Mouse (Mus musculus): Measurements from ENCODE around the gene Fn1.

Fn1 gene

DNA sequence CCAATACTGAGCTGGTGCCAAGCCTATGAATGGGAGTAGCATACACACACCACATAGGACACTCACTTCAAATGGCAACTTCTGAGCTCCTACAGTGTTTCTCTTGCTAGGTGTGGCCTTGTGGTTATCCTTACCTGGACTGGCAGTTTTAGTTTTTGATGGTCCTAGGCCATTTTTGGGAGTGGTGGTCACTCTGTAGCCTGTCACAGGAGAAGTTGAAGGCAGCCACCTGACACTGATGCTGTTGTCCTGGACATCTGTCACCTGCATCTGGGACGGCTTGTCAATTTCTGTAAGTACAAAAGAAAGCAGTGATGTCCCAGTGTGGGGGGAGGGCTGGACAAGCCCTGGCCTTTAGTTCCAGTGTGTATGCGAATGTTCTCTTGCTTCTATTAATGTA is 47.2 kb downstream of the Fn1 start:
- DNase-seq (ENCODE audit: low spot score), result no peak

DNA sequence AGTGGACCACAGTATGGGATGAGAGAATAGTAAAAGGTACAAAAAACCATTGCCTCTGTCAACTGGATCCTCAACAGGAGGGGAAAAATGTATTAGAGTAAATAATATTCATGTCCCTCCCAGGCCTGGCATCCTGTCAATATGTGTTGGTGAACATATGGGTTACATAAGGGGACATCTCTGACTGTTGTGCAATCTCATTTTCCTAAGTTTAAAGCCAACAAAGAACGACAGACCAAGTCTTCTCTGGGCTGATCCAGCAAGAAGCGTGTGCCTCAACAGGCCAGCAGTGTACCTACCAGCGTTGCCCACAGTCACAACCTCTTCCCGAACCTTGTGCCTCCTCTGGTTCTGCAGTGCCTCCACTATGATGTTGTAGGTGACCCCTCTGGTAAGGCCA is 57.6 kb downstream of the Fn1 start:
- DNase-seq (ENCODE audit: low spot score), result no peak

DNA sequence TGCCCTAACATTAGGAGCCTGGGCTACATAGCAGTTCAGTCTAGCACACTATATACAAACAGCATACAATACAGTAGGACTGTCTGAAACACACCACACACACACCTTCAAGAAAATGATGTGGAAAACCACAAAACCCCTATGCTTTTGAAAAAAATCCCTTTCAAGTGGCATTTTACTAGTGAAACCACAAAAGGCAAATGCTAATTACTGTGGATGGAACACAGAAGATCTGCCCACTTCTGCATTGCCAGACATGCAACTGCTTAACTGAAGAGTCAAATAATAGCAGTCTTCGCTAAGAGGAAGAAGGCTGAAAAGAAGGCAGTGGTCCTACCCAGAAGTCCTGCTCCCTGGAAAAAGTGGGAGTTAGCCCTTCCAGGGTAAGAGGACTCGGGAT is 58.7 kb downstream of the Fn1 start:
- no peak for DNase-seq (ENCODE audit: low spot score)

DNA sequence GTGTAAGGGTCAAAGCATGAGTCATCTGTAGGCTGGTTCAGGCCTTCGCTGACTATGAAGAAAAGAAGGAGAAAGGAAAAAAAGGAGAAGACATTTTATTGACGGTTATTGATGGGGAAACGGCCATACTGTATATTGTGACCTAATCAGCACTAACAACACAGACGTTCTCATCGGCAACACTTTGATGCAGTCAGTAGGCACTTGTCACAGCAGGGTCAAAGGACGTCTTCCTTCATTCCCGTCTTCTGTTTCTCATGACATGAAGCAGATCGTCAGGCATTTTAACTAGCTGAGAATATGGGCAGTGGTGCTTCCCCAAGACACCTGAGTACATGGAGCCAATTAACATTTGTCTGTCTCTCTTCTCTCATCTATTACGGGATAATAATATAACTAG is 59.8 kb downstream of the Fn1 start:
- DNase-seq (ENCODE audit: low spot score), result no peak

DNA sequence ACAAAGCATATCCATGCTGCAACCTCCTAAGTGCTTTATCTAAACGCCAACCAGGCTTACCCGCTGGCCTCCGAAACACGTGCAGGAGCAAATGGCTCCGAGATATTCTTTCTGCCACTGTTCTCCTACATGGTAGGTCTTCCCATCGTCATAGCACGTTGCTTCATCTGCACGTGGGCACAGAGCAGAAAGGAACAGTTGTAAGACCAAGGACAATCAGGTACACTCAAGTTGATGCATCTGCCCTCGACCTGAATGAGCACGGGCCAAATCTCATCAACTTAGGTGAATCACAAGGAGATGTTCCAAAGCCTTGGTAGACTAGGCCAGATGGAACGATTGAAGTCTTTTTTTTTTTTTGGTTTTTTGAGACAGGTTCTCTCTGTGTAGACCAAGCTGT is 63.0 kb downstream of the Fn1 start:
- DNase-seq (ENCODE audit: low spot score), result no peak

DNA sequence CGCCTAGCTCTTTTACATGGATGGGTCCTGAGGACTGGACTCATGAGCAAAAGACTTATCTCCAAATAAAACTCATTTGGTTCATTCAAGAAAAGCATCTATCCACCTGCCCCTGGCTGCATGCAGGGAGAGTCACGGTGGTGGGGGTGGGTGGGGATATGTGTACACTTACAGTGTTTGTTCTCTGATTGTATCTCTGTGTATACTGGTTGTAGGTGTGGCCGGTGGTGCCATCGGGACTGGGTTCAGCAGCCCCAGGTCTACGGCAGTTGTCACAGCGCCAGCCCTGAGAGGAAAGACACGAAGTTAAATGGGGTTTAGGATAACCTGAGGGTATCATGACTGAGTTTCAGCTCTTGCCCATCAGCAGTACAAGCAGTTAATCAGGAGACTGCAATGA is 66.3 kb downstream of the Fn1 start:
- DNase-seq (ENCODE audit: low spot score), result no peak

DNA sequence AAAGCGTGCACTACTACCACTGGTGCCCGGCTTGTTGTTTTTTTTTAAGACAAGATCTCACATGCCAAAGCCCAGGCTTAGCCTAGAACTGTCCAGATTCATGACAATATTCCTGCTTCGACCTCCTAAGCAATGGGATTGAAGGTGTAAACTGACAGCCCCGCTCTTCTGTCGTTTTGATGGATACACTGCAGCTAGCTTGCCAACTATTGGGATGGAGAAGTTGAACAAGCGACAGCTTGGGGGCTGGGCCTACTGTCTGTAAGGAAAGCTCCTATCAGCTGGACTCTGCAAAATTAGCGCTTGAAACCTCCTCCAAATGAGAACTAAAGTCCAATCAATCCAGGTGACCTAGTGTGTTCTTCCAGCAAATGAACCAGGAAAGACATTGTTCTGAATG is 69.1 kb downstream of the Fn1 start:
- DNase-seq (ENCODE audit: low spot score), result no peak

DNA sequence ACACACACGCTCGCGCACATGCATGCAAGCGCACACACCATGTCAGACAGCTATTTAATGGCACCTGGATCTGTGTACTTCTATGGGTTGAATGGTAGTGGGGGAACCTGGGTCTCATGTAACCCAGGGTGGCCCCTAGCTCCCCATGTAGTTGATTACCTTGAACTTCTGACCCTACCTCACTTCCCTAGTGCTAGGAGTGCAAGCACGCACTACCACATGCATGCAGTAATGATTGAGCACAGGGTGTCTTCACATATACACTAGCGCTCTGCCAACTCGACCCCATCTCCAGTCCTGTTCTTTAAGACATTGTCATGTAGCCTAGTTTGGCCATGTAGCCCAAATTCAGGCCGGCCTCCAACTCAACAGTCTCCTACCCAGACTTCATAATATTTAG is 69.7 kb downstream of the Fn1 start:
- no peak for DNase-seq (ENCODE audit: low spot score)

DNA sequence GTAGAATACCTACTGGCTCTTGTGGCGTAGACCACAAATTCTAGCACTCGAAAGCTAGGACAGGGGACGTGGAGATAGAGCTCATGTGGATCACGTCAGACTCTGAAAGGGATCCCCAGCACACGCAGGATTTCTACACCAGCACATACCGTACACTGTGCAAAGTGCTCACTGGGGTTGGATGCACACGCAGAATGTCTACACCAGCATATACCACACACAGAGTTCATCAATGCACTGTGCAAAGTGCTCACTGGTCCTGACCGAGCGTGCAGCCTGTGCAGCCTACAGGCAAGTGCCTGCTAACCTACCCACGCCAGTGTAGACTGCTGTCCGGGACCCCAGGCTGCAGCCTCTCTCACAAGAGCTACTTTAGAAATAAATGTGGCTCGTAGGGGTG is 72.6 kb downstream of the Fn1 start:
- DNase-seq (ENCODE audit: low spot score), result no peak

DNA sequence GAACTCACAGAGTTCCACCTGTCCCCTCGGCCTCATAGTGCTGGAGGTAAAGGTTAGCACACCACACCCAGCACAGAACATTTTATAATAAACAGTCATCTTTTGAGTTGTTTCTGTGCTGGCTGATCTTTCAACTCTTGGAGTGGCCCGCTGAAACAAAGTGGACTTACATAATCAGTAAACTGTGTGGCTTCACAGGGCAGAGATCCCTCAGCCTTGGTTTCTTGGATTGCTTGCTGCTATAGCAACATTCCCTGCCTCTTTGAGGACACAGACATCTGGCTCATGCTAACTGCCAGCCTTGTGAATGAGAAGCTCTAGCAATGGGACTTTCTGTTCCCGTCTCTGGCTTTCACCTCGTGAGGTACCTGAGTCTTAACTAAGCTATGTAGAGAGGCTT is 73.5 kb downstream of the Fn1 start:
- no peak for DNase-seq (ENCODE audit: low spot score)

DNA sequence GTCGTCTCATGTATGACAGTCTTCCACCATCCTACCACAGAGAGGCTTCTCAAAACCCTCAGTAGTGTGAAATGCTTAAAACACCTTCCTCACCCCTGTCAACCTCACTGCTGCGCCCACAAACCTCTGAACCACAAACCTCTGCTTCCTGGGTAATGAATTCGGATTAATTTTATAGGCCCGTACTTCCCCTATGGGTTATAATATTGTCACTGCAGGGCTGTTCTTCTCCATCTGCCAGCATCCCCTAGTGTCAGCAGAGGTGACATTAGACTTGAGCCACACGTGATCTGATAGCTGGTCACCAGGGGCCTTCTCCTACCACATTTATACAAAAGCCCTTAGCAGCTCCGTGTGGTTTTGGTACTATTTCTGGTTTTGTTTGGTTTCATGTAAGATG is 76.2 kb downstream of the Fn1 start:
- no peak for DNase-seq (ENCODE audit: low spot score)

DNA sequence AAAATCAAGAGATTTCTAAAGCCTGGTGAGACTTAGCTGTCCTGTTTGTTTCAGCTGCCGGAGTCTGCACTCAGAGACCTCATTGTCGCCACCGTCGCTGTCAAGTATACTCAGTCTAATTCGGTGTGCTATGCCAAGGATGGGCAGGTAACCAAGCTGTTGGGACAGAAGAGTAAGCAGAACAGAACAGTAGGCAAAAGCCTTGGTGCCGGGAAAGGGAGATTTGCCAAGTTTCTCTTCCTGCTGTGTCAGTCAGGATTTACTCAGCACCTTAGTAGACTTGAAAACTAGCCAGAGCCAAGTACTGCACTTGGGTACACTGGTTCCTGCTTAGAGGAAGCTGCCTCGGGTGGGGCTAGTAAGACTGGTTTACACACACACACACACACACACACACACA is 77.0 kb downstream of the Fn1 start:
- no peak for DNase-seq (ENCODE audit: low spot score)

DNA sequence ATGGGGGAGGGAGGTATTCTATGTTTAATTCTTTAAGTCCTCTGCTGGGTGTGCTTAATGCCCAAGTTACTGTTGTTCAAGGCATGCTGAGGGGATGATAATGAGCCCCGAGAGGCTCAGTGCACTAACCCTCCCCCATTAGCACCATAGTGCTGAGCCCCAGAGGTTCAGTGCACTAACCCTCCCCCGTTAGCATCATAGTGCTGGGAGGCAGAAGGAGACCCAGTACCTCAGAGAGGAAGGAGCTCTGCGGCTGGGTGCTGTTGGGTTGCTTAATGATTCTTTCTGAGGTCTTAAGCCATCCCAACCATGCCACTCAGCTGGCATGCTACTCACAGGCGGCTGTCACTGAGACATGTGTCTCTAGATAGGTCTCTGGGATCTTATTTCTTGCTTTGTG is 82.9 kb downstream of the Fn1 start:
- DNase-seq (ENCODE audit: low spot score), result no peak

DNA sequence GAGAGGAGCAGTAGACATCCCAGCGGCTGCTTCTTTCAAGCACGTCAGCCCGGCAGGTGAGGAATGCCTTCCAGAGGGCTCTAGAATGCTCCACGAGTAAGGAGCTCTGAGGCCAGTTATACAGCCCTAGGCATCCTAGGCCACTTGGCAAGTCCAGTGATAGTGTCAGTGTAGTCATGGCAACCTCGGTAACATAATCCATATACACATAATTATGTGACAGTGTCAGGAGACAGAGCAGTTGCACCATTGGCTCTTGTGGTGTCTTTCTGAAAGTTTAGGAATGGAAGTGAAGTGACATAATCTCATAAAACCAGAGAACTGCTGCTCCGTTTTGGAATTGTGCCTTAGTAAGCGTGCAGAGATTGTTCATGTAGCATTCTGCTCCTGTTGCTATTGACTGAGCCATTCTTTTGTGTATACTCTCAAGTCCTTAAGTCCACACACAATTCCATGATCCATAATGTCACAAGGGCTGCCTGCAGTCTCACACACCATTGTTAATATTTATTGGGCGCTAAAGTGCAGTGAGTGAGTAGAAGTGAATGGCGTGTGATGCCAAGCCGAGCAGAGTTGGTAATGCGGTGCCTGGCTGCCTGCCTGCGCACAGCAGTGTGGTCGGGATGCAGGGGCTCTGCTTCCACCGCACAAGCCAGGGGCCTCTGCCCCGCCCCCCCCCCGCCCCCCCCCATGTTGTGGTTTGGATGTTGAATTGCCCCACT is 85.0 kb downstream of the Fn1 start:
- no peak for DNase-seq (ENCODE audit: low spot score)

DNA sequence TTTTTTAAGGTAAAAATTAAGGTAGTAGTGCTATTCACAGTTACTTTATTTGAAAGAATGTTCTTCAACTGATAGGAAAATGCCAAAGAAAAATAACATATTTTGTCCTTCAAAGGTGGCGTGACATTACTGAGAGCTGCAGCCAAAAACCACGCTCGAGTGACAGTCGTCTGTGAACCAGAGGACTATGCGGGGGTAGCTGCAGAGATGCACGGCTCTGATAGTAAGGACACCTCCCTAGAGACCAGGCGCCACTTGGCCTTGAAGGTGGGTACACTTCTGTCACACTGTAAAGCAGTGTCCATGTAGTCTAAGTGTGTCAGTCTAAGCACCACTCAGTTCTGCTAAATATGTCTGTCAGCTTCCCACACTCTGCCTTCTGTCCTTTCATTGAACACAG is 88.7 kb downstream of the Fn1 start:
- no peak for DNase-seq (ENCODE audit: low spot score)

DNA sequence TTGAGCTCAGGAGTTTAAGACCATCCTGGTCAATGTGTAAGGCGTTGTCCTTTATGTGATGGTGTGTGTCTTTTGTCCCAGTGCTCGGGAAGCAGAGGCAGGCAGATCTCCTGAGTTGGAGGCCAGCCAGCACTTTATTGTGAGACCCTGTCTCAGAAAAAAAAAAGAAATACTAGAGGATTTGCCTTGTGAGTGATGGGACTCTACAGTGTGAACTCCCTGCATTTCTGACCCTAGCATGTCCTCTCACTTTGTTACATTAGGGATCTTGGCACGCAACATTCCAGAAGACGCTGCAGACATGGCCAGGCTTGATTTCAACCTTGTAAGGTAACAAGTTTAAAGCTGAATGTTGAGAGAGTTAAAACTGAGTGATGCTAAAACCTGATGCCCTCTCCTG is 92.4 kb downstream of the Fn1 start:
- DNase-seq (ENCODE audit: low spot score), result no peak

DNA sequence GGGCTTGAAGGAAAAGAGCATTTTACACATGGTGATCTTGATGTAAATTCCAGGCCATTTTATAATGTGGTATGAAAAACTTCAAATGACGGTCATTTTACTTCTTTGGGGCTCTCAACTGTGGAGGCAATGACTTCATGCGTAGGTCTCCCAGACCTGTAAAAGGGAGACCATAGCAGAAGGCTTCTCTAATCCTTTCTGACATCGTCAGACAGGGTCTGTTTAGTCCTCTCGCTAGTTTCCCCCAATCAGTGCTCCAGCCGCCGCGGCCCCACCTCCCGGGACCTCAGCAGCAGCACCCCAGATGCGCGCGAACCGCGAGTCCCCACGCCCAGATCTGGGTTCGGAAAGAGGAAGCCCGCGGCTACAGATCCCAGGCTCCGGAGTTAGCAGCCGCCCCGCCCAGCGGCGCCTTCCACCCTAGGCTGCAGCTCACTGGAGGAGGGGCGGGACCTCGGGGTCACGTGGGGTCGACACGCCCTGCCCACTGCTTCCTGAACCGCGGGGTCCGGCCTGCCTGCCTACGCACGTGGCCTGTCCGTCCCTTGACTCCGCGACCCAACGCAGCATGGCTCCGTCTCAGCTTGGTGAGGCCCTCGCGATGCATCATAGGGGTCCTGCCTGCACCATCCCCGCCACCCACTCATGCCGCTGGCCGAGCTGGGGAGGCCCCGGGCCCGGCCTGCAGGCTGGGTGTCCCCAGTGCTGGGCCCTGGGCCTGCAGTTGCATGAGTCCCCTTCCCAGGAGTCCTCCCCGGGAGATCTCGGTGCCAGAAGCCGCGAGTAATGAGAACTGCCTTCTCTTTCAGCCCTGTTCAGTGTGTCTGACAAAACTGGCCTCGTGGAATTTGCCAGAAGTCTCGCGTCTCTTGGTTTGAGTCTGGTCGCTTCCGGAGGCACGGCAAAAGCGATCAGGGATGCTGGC is 96.0 kb downstream of the Fn1 start, which contains the start of gene Atic:
TSS of gene Atic (plus strand) at position 463 of the 925 bp plus-strand sequence.
- peak; percentile 50 for DNase-seq (ENCODE audit: low spot score)

DNA sequence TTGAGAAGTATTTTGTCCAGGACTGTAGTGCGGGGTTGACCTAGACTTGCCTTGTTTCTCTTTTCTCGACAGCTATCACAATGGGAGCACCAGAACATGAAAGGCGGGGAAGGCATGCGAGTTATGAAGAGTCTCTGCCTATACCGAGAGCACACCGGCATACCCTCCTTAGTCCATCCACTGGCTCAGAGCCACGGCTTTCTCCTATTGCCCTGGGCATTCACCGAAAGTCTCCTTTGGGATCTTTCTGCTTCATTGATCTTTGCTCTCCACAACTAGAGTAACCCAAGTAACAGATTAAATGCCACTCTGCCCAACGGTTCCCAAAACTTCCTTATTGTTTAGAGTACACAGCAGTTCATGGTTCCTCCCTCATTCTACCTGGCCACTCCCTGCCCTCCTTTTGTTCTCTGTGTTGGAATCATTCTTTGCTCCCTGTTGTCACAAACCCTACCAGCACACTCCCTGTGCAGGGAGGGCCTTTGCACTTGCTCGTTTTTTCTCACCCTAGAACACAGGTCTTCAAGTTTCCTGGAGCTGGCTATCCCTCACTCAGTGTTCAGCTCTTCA is 102.3 kb downstream of the Fn1 start:
- no peak for DNase-seq (ENCODE audit: low spot score)

DNA sequence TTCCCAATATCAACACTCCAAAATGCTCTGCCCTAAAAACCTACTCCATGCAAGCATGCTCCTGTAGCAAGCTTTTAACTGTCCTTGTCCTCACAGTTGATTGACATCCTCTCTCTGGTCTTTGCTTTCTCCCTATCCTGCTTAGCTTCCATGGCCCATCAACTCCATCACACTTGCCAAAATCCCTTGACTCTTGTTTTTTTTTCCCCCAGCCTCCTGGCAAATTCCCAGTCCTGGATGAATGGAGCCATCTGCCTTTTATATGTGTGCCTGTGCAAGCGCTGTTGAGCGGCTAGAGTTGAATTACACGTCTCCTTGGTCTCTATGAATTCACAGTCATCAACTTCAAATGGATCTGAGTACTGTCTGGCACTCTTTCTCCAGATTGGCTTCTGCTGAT is 112.6 kb downstream of the Fn1 start:
- no peak for DNase-seq (ENCODE audit: low spot score)

DNA sequence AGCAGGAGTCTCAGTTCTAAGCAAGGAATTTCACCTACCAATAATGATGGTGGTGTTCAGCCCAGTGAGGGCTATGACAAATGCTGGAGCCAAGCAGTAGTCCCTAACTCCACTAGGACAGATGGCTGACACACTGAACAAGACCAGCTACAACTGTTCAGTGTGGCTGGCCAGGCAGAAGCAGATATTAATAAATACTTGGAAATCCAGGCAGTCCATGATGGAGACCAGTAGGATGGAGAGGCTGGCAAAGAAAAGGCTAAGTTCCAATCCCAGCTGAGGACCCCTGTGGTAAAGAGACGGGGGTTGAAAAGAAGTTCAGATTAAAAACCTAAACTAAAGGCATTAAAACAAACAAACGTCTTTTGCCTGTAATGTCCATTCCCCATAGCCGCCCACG is 113.4 kb downstream of the Fn1 start:
- no peak for DNase-seq (ENCODE audit: low spot score)
